Mouse (Mus musculus) liver, embryonic 14.5 days (tissue): ENCODE data around the gene Adamts17. TPM values are rescaled to one million over a fixed set of nuclear protein-coding genes. Genes with fewer than 3 reads are reported as not detected.

Experiments
- ATAC-seq: fragments of 200-750 bp; cut with Nextera tagmentation; 2 replicates; pipeline ENCODE4 v1.8.0; 2017; ENCODE audit warnings: moderate number of reproducible peaks, mild to moderate bottlenecking, moderate library complexity; ENCODE audit not compliant: insufficient read depth
- DNase-seq, 3 experiments: peaks; one replicate each; pipeline ENCODE4 v3.0.0-alpha.2; 2012 to 2013; ENCODE audit warnings: low read depth in 3 of 3, low spot score in 3 of 3
- H3K27ac ChIP-seq: fragments of 300-500 bp; sonication (generic); 2 replicates; pipeline ENCODE4 v1.5.1; 2014; ENCODE audit warnings: moderate library complexity, mild to moderate bottlenecking, control low read depth, inconsistent platforms
- H3K27me3 ChIP-seq: fragments of 300-500 bp; sonication (generic); 2 replicates; pipeline ENCODE4 v1.6.1; 2014; ENCODE audit warnings: mild to moderate bottlenecking, low read length, moderate library complexity; ENCODE audit not compliant: control insufficient read depth, insufficient read depth
- H3K36me3 ChIP-seq: fragments of 300-500 bp; sonication (generic); replicated peaks from 2 replicates; pipeline ENCODE4 v1.6.1; 2014; ENCODE audit warnings: low read depth; ENCODE audit not compliant: control insufficient read depth, insufficient read depth
- H3K4me1 ChIP-seq, 2 experiments: fragments of 200-500 bp in 1 of 2; fragments of 300-500 bp in 1 of 2; sonication (generic) in 1 of 2; replicated peaks; 2 replicates each; pipeline ENCODE4 v1.6.1; 2012 to 2014; ENCODE audit warnings: antibody characterized with exemption in 1 of 2, inconsistent platforms in 1 of 2, low read length in 1 of 2; ENCODE audit not compliant: control insufficient read depth in 2 of 2, insufficient read depth in 2 of 2
- H3K4me2 ChIP-seq: fragments of 300-500 bp; sonication (generic); 2 replicates; pipeline ENCODE4 v1.6.1; 2014; ENCODE audit warnings: low read depth, mild to moderate bottlenecking, control low read depth, moderate library complexity
- H3K4me3 ChIP-seq, 2 experiments: fragments of 200-500 bp in 1 of 2; fragments of 300-500 bp in 1 of 2; sonication (generic) in 1 of 2; 2 replicates each; pipeline ENCODE4 v1.5.1; 2012 to 2014; ENCODE audit warnings: low read depth in 2 of 2, low read length in 2 of 2, mild to moderate bottlenecking in 2 of 2, control low read depth in 1 of 2, inconsistent platforms in 1 of 2, moderate library complexity in 1 of 2; ENCODE audit not compliant: insufficient read depth in 1 of 2
- H3K9ac ChIP-seq: fragments of 300-500 bp; sonication (generic); replicated peaks from 2 replicates; pipeline ENCODE4 v1.6.1; 2014; ENCODE audit warnings: mild to moderate bottlenecking, control low read depth, moderate library complexity
- H3K9me3 ChIP-seq: fragments of 300-500 bp; sonication (generic); 2 replicates; pipeline ENCODE4 v1.6.1; 2016; ENCODE audit warnings: low read length, mixed read lengths; ENCODE audit not compliant: control insufficient read depth
- CTCF ChIP-seq: IDR thresholded peaks from 2 replicates; pipeline ENCODE4 v1.5.1; 2016; ENCODE audit warnings: antibody characterized with exemption, low read depth, control low read depth
- EP300 ChIP-seq: IDR thresholded peaks from 2 replicates; pipeline ENCODE4 v1.6.1; 2016; ENCODE audit warnings: antibody characterized with exemption, low read depth
- WGBS: fragments of 180-500 bp; shearing (Covaris S2); extraction: QIAGEN DNeasy Blood & Tissue Kit; methylation state at CpG from one replicate; pipeline ENCODE4 v1.1.7; 2014; ENCODE audit not compliant: insufficient replicate concordance; 5-methylcytosine and 5-hydroxymethylcytosine counted together
- polyA plus RNA-seq, 2 experiments: library from polyadenylated mRNA; depleted of rRNA in 1 of 2; stranded (reverse) in 1 of 2; unstranded in 1 of 2; fragments of >200 nt; fragmentation: Nextera tagmentation in 1 of 2; extraction: Ambion mirVana in 1 of 2; gene quantifications; 2 replicates each; pipeline versions ENCODE4 v1.2.1 to v1.2.3; 2012 to 2014

The Adamts17 gene
- polyA plus RNA-seq, 2 experiments = 0.15 TPM; not detected in 1

DNA sequence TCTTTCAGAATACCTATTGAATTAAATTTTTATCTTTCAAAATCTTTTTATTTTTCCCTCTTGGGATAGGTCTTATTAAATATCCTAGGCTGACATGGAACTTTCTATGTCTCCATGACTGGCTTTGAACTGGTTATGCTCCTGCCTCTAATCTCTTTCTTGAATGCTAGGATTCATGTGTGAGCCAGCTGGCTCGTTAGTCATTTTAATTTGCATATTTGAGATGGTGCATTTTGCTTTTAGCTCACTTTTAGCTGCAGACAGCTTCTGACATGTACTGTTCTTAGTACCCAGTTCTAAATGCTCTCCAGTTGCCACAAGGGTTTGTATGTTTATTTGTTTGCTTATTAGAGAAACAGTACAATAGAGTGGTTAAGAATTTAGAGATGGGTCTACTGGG lies 18.1 kb downstream of the Adamts17 start:
- no peak overlapping the region for H3K27ac ChIP-seq
- H3K9ac ChIP-seq = no peak overlapping the region
- TF ChIP-seq EP300 (no peak), CTCF (no peak)
- ATAC-seq (no peak), DNase-seq (no peak)
- no peaks in the 10 kb centered on the region for H3K36me3 ChIP-seq
- no peaks in the 10 kb centered on the region for H3K4me1 ChIP-seq
- H3K27me3 ChIP-seq = no peaks in the 10 kb centered on the region
- H3K4me3 ChIP-seq = no peak overlapping the region
- H3K4me2 ChIP-seq = no peak overlapping the region
- WGBS = 44% methylated on average over 1 of the region's 1 CpGs
- H3K9me3 ChIP-seq = no peaks in the 10 kb centered on the region

DNA sequence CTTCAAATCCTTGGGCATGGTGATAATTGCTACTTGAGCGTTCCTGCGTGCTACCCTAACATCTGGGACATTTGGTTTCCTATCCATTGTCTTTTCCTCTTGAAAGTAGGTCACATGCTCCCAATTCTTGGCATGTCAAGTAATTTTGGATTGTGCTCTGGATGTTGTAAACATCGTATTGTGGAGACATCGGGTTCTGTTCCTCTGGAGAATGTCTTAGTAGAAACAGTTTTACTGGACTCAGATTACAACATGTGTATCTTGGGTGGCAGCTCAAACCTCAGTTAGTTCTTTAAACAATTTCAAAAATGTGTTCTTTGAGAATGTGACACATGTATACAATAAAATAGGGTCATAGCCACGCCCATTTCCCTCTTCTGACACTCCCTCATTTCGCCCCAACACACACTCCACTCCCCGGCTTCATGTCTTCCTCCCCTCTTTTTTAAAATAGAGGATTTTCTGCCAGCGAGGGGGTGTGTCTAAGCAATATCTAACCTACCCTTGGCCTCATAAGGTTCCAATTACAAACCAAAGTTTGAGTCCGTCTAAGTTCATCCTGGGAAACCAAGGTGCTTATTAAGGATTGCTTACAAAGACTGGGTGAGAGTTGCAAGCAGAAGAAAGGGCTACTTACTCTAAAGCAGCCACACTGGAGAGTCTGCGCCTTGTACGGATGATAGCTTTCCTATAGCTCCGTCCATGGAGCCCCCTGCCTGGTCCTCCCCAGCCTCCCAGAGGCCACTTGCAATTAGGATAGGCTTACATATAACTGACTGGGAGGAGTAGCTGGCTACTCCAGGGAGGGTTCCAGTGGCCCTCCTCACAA lies 18.9 kb downstream of the Adamts17 start:
- H3K27me3 ChIP-seq = no peaks in the 10 kb centered on the region
- no peak overlapping the region for H3K9ac ChIP-seq
- no peaks in the 10 kb centered on the region for H3K36me3 ChIP-seq
- H3K9me3 ChIP-seq = no peaks in the 10 kb centered on the region
- H3K4me3 ChIP-seq = no peak overlapping the region
- no peak overlapping the region for H3K4me2 ChIP-seq
- H3K4me1 ChIP-seq = no peaks in the 10 kb centered on the region
- whole genome bisulfite sequencing = 55% methylated on average over 12 of the region's 12 CpGs
- ATAC-seq (no peak), DNase-seq (no peak)
- no peak overlapping the region for H3K27ac ChIP-seq
- TF ChIP-seq CTCF = no peak
- no peak for TF ChIP-seq EP300

DNA sequence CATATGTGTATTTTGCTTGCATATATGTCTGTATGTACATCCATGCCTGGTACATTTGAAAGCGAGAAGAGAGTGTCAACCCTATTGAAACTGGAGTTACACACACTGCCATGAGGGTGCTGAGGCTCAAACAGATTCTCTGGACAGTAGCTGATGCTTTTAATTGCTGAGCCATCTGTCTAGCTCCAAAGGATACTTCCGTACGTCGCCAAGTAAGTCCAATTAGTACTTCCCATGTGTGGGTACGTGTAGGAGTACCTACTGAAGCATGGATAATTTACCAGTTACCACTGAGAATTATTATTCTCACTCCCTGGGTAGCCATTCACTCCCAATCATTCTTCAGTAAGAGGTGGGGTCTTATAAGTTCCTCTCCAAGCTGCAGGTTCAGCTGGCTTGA lies 19.7 kb downstream of the Adamts17 start:
- Histone ChIP-seq H3K4me2 (no peak overlapping the region), H3K27ac (no peak overlapping the region), H3K9ac (no peak overlapping the region), H3K4me1 (no peaks in the 10 kb centered on the region), H3K9me3 (no peaks in the 10 kb centered on the region), H3K27me3 (no peaks in the 10 kb centered on the region), H3K4me3 (no peak overlapping the region), H3K36me3 (no peaks in the 10 kb centered on the region)
- no peak for DNase-seq
- WGBS = 76% methylated on average over 5 of the region's 5 CpGs
- no peak for ATAC-seq
- TF ChIP-seq EP300 (no peak), CTCF (no peak)

- H3K9ac ChIP-seq = no peak overlapping the region
- no peak overlapping the region for H3K4me2 ChIP-seq
- no peaks in the 10 kb centered on the region for H3K4me1 ChIP-seq
- ATAC-seq (no peak), DNase-seq (no peak)
- no peak overlapping the region for H3K27ac ChIP-seq
- no peaks in the 10 kb centered on the region for H3K27me3 ChIP-seq
- H3K36me3 ChIP-seq = no peaks in the 10 kb centered on the region
- no peak overlapping the region for H3K4me3 ChIP-seq
- H3K9me3 ChIP-seq = no peaks in the 10 kb centered on the region
- WGBS = 50% methylated on average over 19 of the region's 19 CpGs
- TF ChIP-seq EP300 (no peak), CTCF (no peak)
Measured at GRCm38 (mm10) chr7:66866944-66867718, 27.6 kb downstream of the Adamts17 start.
